Mouse (Mus musculus): ENCODE results near the gene Plcg2.

DNA sequence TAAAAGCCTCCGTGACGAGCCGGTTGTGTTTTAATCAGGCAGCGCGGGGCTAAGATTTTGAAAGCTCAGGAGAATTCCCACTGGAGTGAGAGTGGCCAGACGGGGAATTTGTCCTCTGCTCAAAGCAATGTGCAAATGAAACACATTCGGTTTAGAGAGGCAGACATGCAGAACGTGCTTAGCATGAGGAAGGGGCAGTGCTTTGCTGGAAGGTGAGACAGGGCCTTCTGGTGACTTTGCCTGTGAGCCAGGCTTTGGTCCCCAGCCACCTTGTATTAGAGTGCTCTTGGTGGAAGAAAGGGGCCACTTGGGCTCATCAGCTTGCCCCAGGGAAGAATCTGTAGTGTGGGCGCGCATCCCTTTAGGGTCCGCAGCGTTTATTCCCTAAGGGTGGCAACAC lies 106.0 kb downstream of the Plcg2 start:
- TF ChIP-seq CTCF (IDR thresholded peaks at IDR 0.05; ENCODE audit: low read depth) = no peak
- no peak for TF ChIP-seq EP300 (IDR thresholded peaks at IDR 0.05; ENCODE audit: low read depth)

Data from liver, postnatal 0 days (tissue).